Mouse (Mus musculus): ENCODE measurements around the gene Prkrip1. TPM values are rescaled to one million over a fixed set of nuclear protein-coding genes. Genes with fewer than 3 reads are reported as not detected.

Prkrip1 gene
- polyA plus RNA-seq, 1 experiment from 2014 or later, result 73.5 TPM

DNA sequence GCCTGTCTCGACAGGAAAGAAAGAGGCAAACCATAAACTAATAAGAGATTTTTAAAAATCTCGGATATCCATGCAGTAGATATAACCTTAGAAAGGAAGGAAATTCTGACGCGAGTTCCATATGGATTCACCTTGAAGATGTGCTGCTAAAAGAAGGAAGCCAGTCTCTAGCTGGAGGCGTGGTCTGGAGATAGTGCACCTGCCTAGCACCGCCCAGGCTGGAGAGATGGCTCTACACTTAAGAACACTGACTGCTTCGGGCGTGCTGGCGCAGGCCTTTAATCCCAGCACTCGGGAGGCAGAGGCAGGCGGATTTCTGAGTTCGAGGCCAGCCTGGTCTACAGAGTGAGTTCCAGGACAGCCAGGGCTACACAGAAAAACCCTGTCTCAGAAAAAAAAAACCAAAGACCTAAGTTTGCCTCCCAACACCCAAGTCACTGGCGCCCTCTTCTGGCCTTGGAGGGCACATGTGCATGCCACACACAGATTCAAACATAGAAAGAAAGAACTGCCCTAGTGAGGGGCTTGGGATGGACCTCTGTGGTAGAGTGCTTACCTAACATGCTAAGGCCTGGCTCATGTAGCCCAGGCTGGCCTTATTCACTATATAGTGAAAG, 61.0 kb downstream of the Prkrip1 start:
- WGBS, result 76% methylated on average over 13 of the region's 13 CpGs
- H3K36me3 ChIP-seq (ENCODE audit: control insufficient read depth, insufficient read depth, low read length), result peaks cover 23% of the 10 kb centered on the region
- H3K4me1 ChIP-seq (ENCODE audit: control insufficient read depth, insufficient read depth, low read length), result peaks cover 23% of the 10 kb centered on the region
- no peaks in the 10 kb centered on the region for H3K9me3 ChIP-seq (replicated peaks; ENCODE audit: control insufficient read depth, low read length, poor library complexity, severe bottlenecking)
- no peak overlapping the region for H3K9ac ChIP-seq (ENCODE audit: low read depth, low read length)
- no peak for ATAC-seq
- H3K27me3 ChIP-seq (ENCODE audit: control insufficient read depth, insufficient read depth, low read depth, low read length), result no peaks in the 10 kb centered on the region
- no peak overlapping the region for H3K27ac ChIP-seq (ENCODE audit: low read length)
- no peak overlapping the region for H3K4me2 ChIP-seq (ENCODE audit: low read length)
- no peak overlapping the region for H3K4me3 ChIP-seq (ENCODE audit: low read depth, low read length)

GRCm38 (mm10) chr5:136136292-136136990, 62.3 kb downstream of the Prkrip1 start:
- Histone ChIP-seq H3K9ac (ENCODE audit: low read depth, low read length) (peak overlapping the region; percentile 67), H3K4me3 (ENCODE audit: low read depth, low read length) (peak overlapping the region; percentile 80), H3K4me2 (ENCODE audit: low read length) (peak overlapping the region; percentile 70), H3K4me1 (ENCODE audit: control insufficient read depth, insufficient read depth, low read length) (peaks cover 23% of the 10 kb centered on the region), H3K27ac (ENCODE audit: low read length) (no peak overlapping the region), H3K27me3 (ENCODE audit: control insufficient read depth, insufficient read depth, low read depth, low read length) (no peaks in the 10 kb centered on the region), H3K36me3 (ENCODE audit: control insufficient read depth, insufficient read depth, low read length) (peaks cover 18% of the 10 kb centered on the region), H3K9me3 (replicated peaks; ENCODE audit: control insufficient read depth, low read length, poor library complexity, severe bottlenecking) (no peaks in the 10 kb centered on the region)
- ATAC-seq, result no peak
- WGBS, result 8% methylated on average over 20 of the region's 20 CpGs

GRCm38 (mm10) chr5:136135571-136136291, 63.0 kb downstream of the Prkrip1 start, which contains the start of the genes Lrwd1 and Alkbh4:
Lrwd1 (minus strand) TSS chr5:136136074.
Alkbh4 (plus strand) TSS chr5:136136146.
- no peaks in the 10 kb centered on the region for H3K9me3 ChIP-seq (replicated peaks; ENCODE audit: control insufficient read depth, low read length, poor library complexity, severe bottlenecking)
- H3K9ac ChIP-seq (ENCODE audit: low read depth, low read length), result peak within 1 kb of the TSS; percentile 67
- H3K36me3 ChIP-seq (ENCODE audit: control insufficient read depth, insufficient read depth, low read length), result peaks cover 16% of the 10 kb centered on the region
- peak within 1 kb of the TSS; percentile 71 for H3K4me2 ChIP-seq (ENCODE audit: low read length)
- WGBS, result under 1% methylated on average over 60 of the region's 60 CpGs
- peak within 1 kb of the TSS; percentile 80 for H3K4me3 ChIP-seq (ENCODE audit: low read depth, low read length)
- ATAC-seq, result peak; percentile 93
- H3K27ac ChIP-seq (ENCODE audit: low read length), result peak within 1 kb of the TSS; percentile 23; the same call in 1 of the 2 replicates
- H3K4me1 ChIP-seq (ENCODE audit: control insufficient read depth, insufficient read depth, low read length), result peaks cover 23% of the 10 kb centered on the region
- H3K27me3 ChIP-seq (ENCODE audit: control insufficient read depth, insufficient read depth, low read depth, low read length), result no peaks in the 10 kb centered on the region

Other genes with a start within 250 kb of the Prkrip1 start
- 1.8 and 1.9 TPM in 2 replicates for gene Ssc4d, start 224.4 kb downstream of the Prkrip1 start, polyA plus RNA-seq (2015; fragmentation: Nextera tagmentation; extraction: Ambion mirVana)
- 0.23 TPM in 1 of 2 replicates, not detected in the other for gene Zp3, start 218.9 kb downstream of the Prkrip1 start, polyA plus RNA-seq (2015; fragmentation: Nextera tagmentation; extraction: Ambion mirVana)
- 24.0 and 26.1 TPM in 2 replicates for gene Dtx2, start 204.2 kb downstream of the Prkrip1 start, polyA plus RNA-seq (2015; fragmentation: Nextera tagmentation; extraction: Ambion mirVana)
- gene Upk3b, start 160.5 kb downstream of the Prkrip1 start, polyA plus RNA-seq (2015; fragmentation: Nextera tagmentation; extraction: Ambion mirVana), result 0.05 TPM in 1 of 2 replicates, not detected in the other
- gene Upk3bl, start 144.5 kb downstream of the Prkrip1 start, polyA plus RNA-seq (2015; fragmentation: Nextera tagmentation; extraction: Ambion mirVana), result 0.19 TPM in 1 of 2 replicates, not detected in the other
- gene Rasa4, start 115.0 kb downstream of the Prkrip1 start, polyA plus RNA-seq (2015; fragmentation: Nextera tagmentation; extraction: Ambion mirVana), result 22.0 and 29.1 TPM in 2 replicates
- gene Polr2j, start 82.3 kb downstream of the Prkrip1 start, polyA plus RNA-seq (2015; fragmentation: Nextera tagmentation; extraction: Ambion mirVana), result 190 and 194 TPM in 2 replicates
- 27.1 and 28.1 TPM in 2 replicates for gene Lrwd1, start 62.9 kb downstream of the Prkrip1 start, polyA plus RNA-seq (2015; fragmentation: Nextera tagmentation; extraction: Ambion mirVana)
- 20.4 and 20.5 TPM in 2 replicates for gene Alkbh4, start 62.8 kb downstream of the Prkrip1 start, polyA plus RNA-seq (2015; fragmentation: Nextera tagmentation; extraction: Ambion mirVana)
- gene Orai2, start 28.2 kb downstream of the Prkrip1 start, polyA plus RNA-seq (2015; fragmentation: Nextera tagmentation; extraction: Ambion mirVana), result 47.1 and 52.0 TPM in 2 replicates
- gene Sh2b2, start 47.6 kb upstream of the Prkrip1 start, polyA plus RNA-seq (2015; fragmentation: Nextera tagmentation; extraction: Ambion mirVana), result 24.8 and 24.9 TPM in 2 replicates